Comparison of ENCODE assay signal across 24 mouse cellular contexts in genomic region chr2:38156001-38156400, GRCm38 (mm10).
DNase-seq lines count a peak whose midpoint lies in the region; ATAC-seq and TF ChIP-seq lines count a peak whose summit lies in the region.
"Had no signal": no experiment of that assay in that cellular context is flagged by ENCODE, and none has a peak within 500 bp of the region (broad histone marks: within the 10 kb centered on the region; RNA-seq: fewer than 3 reads in every experiment).

No protein-coding gene starts in this region.

- no peak overlapping the region for H3K4me3 ChIP-seq in forebrain, embryonic 15.5 days
- H3K4me3 ChIP-seq in forebrain, embryonic 13.5 days = no peak overlapping the region
- H3K4me3 ChIP-seq in midbrain, embryonic 11.5 days (ENCODE audit: low read depth, low read length) = no peak overlapping the region
- no peak overlapping the region for H3K4me3 ChIP-seq in midbrain, embryonic 13.5 days (replicated peaks)
- no peak overlapping the region for H3K4me3 ChIP-seq in MEL (ENCODE audit: control insufficient read depth in 1 of 2, insufficient read depth in 1 of 2, low read depth in 2 of 2, low read length in 2 of 2)

- peak overlapping the region; percentile 44; the same call in 1 of the 2 replicates for H3K27ac ChIP-seq in forebrain, embryonic 15.5 days (replicated peaks)
- no peak overlapping the region for H3K27ac ChIP-seq in forebrain, embryonic 13.5 days
- H3K27ac ChIP-seq in midbrain, embryonic 11.5 days (ENCODE audit: low read depth, low read length) = no peak overlapping the region
- H3K27ac ChIP-seq in midbrain, embryonic 13.5 days = no peak overlapping the region
- no peak overlapping the region for H3K27ac ChIP-seq in MEL (ENCODE audit: control insufficient read depth, low read depth, low read length)

- TF ChIP-seq CTCF in MEL (IDR thresholded peaks at IDR 0.05 in 2 of 3, conservative IDR thresholded peaks at IDR 0.05 in 1 of 3; ENCODE audit: control insufficient read depth in 1 of 3, insufficient read depth in 1 of 3, low read depth in 2 of 3, low read length in 3 of 3, poor library complexity in 1 of 3, severe bottlenecking in 1 of 3) = no peak

- TF ChIP-seq POLR2A in MEL (IDR thresholded peaks at IDR 0.05; ENCODE audit: control insufficient read depth in 1 of 2, insufficient read depth in 1 of 2, low read depth in 1 of 2, low read length in 2 of 2, poor library complexity in 1 of 2) = no peak

- no peaks in the 10 kb centered on the region for H3K79me2 ChIP-seq in MEL (ENCODE audit: control insufficient read depth, insufficient read depth, low read length, poor library complexity)

- H3K27me3 ChIP-seq in forebrain, embryonic 15.5 days = no peaks in the 10 kb centered on the region
- no peaks in the 10 kb centered on the region for H3K27me3 ChIP-seq in forebrain, embryonic 13.5 days
- no peaks in the 10 kb centered on the region for H3K27me3 ChIP-seq in midbrain, embryonic 11.5 days (ENCODE audit: control insufficient read depth, insufficient read depth, low read length)
- no peaks in the 10 kb centered on the region for H3K27me3 ChIP-seq in midbrain, embryonic 13.5 days
- no peaks in the 10 kb centered on the region for H3K27me3 ChIP-seq in MEL (ENCODE audit: control insufficient read depth in 1 of 2, insufficient read depth in 2 of 2, low read length in 2 of 2)
- H3K27me3 ChIP-seq: CH12.LX, Patski had no signal

- WGBS in forebrain, embryonic 15.5 days = 26% methylated on average over 2 of the region's 2 CpGs
- WGBS in forebrain, embryonic 13.5 days = 39% methylated on average over 2 of the region's 2 CpGs
- WGBS in midbrain, embryonic 11.5 days = 58% methylated on average over 2 of the region's 2 CpGs
- WGBS in midbrain, embryonic 13.5 days = 49% methylated on average over 2 of the region's 2 CpGs

- no peak for ATAC-seq in forebrain, embryonic 15.5 days (replicated peaks)
- no peak for ATAC-seq in forebrain, embryonic 13.5 days
- no peak for ATAC-seq in midbrain, embryonic 11.5 days (ENCODE audit: low FRiP score)
- no peak for ATAC-seq in midbrain, embryonic 13.5 days
- ATAC-seq: activated CD4-positive, CD25-positive, alpha-beta regulatory T cell, adult 4 months; CD4-positive, CD25-positive, alpha-beta regulatory T cell, adult 4 months; Patski had no signal

- TF ChIP-seq EP300 in MEL (IDR thresholded peaks at IDR 0.05; ENCODE audit: low read depth in 1 of 2, low read length in 2 of 2) = no peak

- no peaks in the 10 kb centered on the region for H3K36me3 ChIP-seq in forebrain, embryonic 15.5 days
- H3K36me3 ChIP-seq in forebrain, embryonic 13.5 days (ENCODE audit: poor library complexity, severe bottlenecking) = no peaks in the 10 kb centered on the region
- no peaks in the 10 kb centered on the region for H3K36me3 ChIP-seq in midbrain, embryonic 11.5 days (ENCODE audit: control insufficient read depth, insufficient read depth, low read length)
- H3K36me3 ChIP-seq in midbrain, embryonic 13.5 days = no peaks in the 10 kb centered on the region
- H3K36me3 ChIP-seq in MEL (ENCODE audit: control insufficient read depth in 1 of 2, insufficient read depth in 2 of 2, low read length in 2 of 2) = peaks cover 0 to 23% of the 10 kb centered on the region in 2 experiments; a peak in 2 of 4 replicates
- H3K36me3 ChIP-seq: G1E had no signal

- H3K4me2 ChIP-seq in forebrain, embryonic 15.5 days (replicated peaks) = no peak overlapping the region
- no peak overlapping the region for H3K4me2 ChIP-seq in forebrain, embryonic 13.5 days
- no peak overlapping the region for H3K4me2 ChIP-seq in midbrain, embryonic 11.5 days
- no peak overlapping the region for H3K4me2 ChIP-seq in midbrain, embryonic 13.5 days (replicated peaks)

- DNase-seq in midbrain, embryonic 11.5 days (ENCODE audit: low spot score, missing footprints) = peak; percentile 82
- peak; percentile 61 for DNase-seq in A20 (ENCODE audit: low read depth, low spot score)
- peak; percentile 34 for DNase-seq in MEL (ENCODE audit: low read depth, low spot score)
- no peak for DNase-seq in frontal cortex, adult 2 months (ENCODE audit: extremely low spot score in 1 of 2, low spot score in 1 of 2)
- DNase-seq in frontal cortex, postnatal 36 days (ENCODE audit: low spot score in 2 of 2) = no peak
- DNase-seq: adrenal gland, adult 2 months; adrenal gland, adult 8-10 months; adrenal gland, postnatal 10 days; adrenal gland, postnatal 14 days; adrenal gland, postnatal 25 days; adrenal gland, postnatal 36 days; B cell, adult 2 months; cerebellum, adult 11 months; cerebellum, adult 11-12 months; cerebellum, adult 18-20 months; cerebellum, adult 2 months had no signal

- no peaks in the 10 kb centered on the region for H3K9me3 ChIP-seq in forebrain, embryonic 15.5 days
- no peaks in the 10 kb centered on the region for H3K9me3 ChIP-seq in forebrain, embryonic 13.5 days (replicated peaks)
- no peaks in the 10 kb centered on the region for H3K9me3 ChIP-seq in midbrain, embryonic 11.5 days (ENCODE audit: control insufficient read depth, low read length)
- no peaks in the 10 kb centered on the region for H3K9me3 ChIP-seq in midbrain, embryonic 13.5 days
- no peaks in the 10 kb centered on the region for H3K9me3 ChIP-seq in MEL (replicated peaks; ENCODE audit: insufficient read depth, low read length)
- H3K9me3 ChIP-seq: G1E had no signal

- peaks cover 14% of the 10 kb centered on the region for H3K4me1 ChIP-seq in forebrain, embryonic 15.5 days
- H3K4me1 ChIP-seq in forebrain, embryonic 13.5 days = peaks cover 18% of the 10 kb centered on the region
- peaks cover 9% of the 10 kb centered on the region for H3K4me1 ChIP-seq in midbrain, embryonic 11.5 days (ENCODE audit: control insufficient read depth, insufficient read depth, low read length)
- H3K4me1 ChIP-seq in midbrain, embryonic 13.5 days (replicated peaks) = peaks cover 18% of the 10 kb centered on the region
- peaks cover 2 to 23% of the 10 kb centered on the region in 2 experiments; a peak in 3 of 4 replicates for H3K4me1 ChIP-seq in MEL (ENCODE audit: control insufficient read depth in 1 of 2, insufficient read depth in 2 of 2, low read length in 2 of 2)

- no peak overlapping the region for H3K9ac ChIP-seq in forebrain, embryonic 15.5 days (replicated peaks)
- H3K9ac ChIP-seq in forebrain, embryonic 13.5 days = no peak overlapping the region
- H3K9ac ChIP-seq in midbrain, embryonic 11.5 days (ENCODE audit: low read length) = no peak overlapping the region
- no peak overlapping the region for H3K9ac ChIP-seq in midbrain, embryonic 13.5 days (replicated peaks)
- H3K9ac ChIP-seq in MEL (ENCODE audit: control insufficient read depth, low read depth, low read length, poor library complexity, severe bottlenecking) = no peak overlapping the region

- TF ChIP-seq RAD21 in MEL (IDR thresholded peaks at IDR 0.05; ENCODE audit: low read depth, low read length) = no peak

TF ChIP-seq in MEL, 35 proteins besides CTCF, POLR2A, EP300 and RAD21:
- TF ChIP-seq MYB (IDR thresholded peaks at IDR 0.05; ENCODE audit: low read depth, low read length) = no peak
- no peak for TF ChIP-seq MXI1 (IDR thresholded peaks at IDR 0.05; ENCODE audit: low read depth, low read length)
- TF ChIP-seq ELF1 (IDR thresholded peaks at IDR 0.05; ENCODE audit: low read depth, low read length) = no peak
- no peak for TF ChIP-seq ETS1 (IDR thresholded peaks at IDR 0.05; ENCODE audit: low read depth, low read length)
- TF ChIP-seq MEF2A (IDR thresholded peaks at IDR 0.05; ENCODE audit: extremely low read depth, insufficient replicate concordance, low read depth, low read length, poor library complexity, severe bottlenecking) = no peak
- no peak for TF ChIP-seq GABPA (IDR thresholded peaks at IDR 0.05; ENCODE audit: low read depth, low read length)
- no peak for TF ChIP-seq CHD1 (IDR thresholded peaks at IDR 0.05; ENCODE audit: low read depth, low read length)
- no peak for TF ChIP-seq CHD2 (IDR thresholded peaks at IDR 0.05; ENCODE audit: low read length)
- TF ChIP-seq UBTF (IDR thresholded peaks at IDR 0.05; ENCODE audit: borderline replicate concordance, insufficient read depth, low read depth, low read length) = no peak
- TF ChIP-seq ZMIZ1 (IDR thresholded peaks at IDR 0.05; ENCODE audit: low read depth, low read length) = no peak
- no peak for TF ChIP-seq BHLHE40 (IDR thresholded peaks at IDR 0.05; ENCODE audit: borderline replicate concordance, low read depth, low read length)
- no peak for TF ChIP-seq GATA1 (IDR thresholded peaks at IDR 0.05; ENCODE audit: low read depth, low read length)

Comparison
In these comparisons a context has a peak if more than half of its experiments do, and no peak if none do; other contexts are left out.
1. DNase-seq: peak in midbrain, embryonic 11.5 days (single experiment), A20 (single experiment) and MEL (single experiment); none in frontal cortex, adult 2 months (0 of 2) and frontal cortex, postnatal 36 days (0 of 2).